Mouse (Mus musculus): ENCODE measurements at regions not wholly inside any gene's neighbourhood (a gene's known extent, or its start where the extent isn't known, plus 50 kb on each side); places are given as distances from the start of the nearest gene placed in this dataset.
A peak's percentile ranks its signal among the peaks of the same experiment; 100 is the strongest.

GRCm38 (mm10) chr8:8867924-8868323 is 177.6 kb upstream of the Arglu1 start:
- DNase-seq, result no peak
- no peak overlapping the region for H3K9ac ChIP-seq (ENCODE audit: low read depth, low read length)
- H3K4me1 ChIP-seq (ENCODE audit: control insufficient read depth, insufficient read depth, low read length), result peaks cover 1% of the 10 kb centered on the region; the same call in 1 of the 2 replicates
- H3K4me3 ChIP-seq, result no peak overlapping the region
- no peak overlapping the region for H3K27ac ChIP-seq
- H3K36me3 ChIP-seq (ENCODE audit: control insufficient read depth, insufficient read depth, low read length), result no peaks in the 10 kb centered on the region
- H3K27me3 ChIP-seq (ENCODE audit: control insufficient read depth, insufficient read depth, low read length), result no peaks in the 10 kb centered on the region
- WGBS, result 60% methylated on average over 8 of the region's 8 CpGs
- TF ChIP-seq CTCF (IDR thresholded peaks at IDR 0.05) (0 out of 2 replicates have a peak, but pooled peaks have one; percentile 5), EP300 (IDR thresholded peaks at IDR 0.05; ENCODE audit: insufficient read depth, low read depth, low read length) (no peak)
- intact Hi-C loops (cut with DNase I), result no loop called here
- H3K79me2 ChIP-seq (replicated peaks; ENCODE audit: control insufficient read depth, insufficient read depth, low read length), result no peaks in the 10 kb centered on the region

DNA sequence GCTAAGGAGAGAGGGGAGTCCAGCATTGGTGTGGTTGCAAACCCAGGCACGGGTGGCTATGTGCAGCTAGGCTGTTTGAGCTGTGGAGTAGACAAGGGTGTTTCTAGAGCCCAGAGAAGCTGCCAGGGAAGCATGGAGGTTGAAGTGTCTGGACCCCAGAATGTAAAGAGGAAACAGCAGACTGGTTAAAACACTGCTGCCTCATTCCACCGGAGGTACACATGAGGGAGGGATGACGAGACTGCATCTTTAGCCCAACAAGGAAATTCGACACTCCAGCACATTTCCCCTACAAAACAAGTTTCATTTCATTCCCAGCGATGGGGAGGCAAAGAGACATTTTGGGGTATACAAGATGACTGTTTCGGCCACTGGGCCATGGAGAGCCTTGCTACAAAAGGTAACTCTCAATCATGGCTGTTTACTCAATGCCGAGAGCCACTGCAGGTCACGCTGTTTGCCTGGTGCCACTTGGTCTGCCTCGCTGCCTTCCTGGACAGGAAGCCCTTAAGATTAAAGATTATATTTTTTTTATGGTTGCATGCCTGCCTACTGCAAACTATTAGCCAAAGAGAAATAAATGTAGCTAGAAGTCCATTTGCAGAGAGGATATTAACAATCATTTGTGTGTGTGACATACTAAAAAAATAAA is 176.9 kb upstream of the Arglu1 start:
- 57% methylated on average over 9 of the region's 9 CpGs for WGBS

GRCm38 (mm10) chr8:8862767-8863166 is 172.4 kb upstream of the Arglu1 start:
- no peak overlapping the region for H3K4me3 ChIP-seq
- no peaks in the 10 kb centered on the region for H3K79me2 ChIP-seq (replicated peaks; ENCODE audit: control insufficient read depth, insufficient read depth, low read length)
- H3K9ac ChIP-seq (ENCODE audit: low read depth, low read length), result no peak overlapping the region
- no peak for DNase-seq
- no peaks in the 10 kb centered on the region for H3K4me1 ChIP-seq (ENCODE audit: control insufficient read depth, insufficient read depth, low read length)
- TF ChIP-seq EP300 (IDR thresholded peaks at IDR 0.05; ENCODE audit: insufficient read depth, low read depth, low read length) (no peak), CTCF (IDR thresholded peaks at IDR 0.05) (no peak), POLR2A (IDR thresholded peaks at IDR 0.05; ENCODE audit: insufficient read depth, low read depth, low read length) (no peak)
- H3K27me3 ChIP-seq (ENCODE audit: control insufficient read depth, insufficient read depth, low read length), result no peaks in the 10 kb centered on the region
- WGBS, result 95% methylated on average over 6 of the region's 6 CpGs
- intact Hi-C loops (cut with DNase I), result loop anchor here (5.0 kb wide), 1 partner anchor 35 kb away; no protein-coding TSS in a partner anchor
- H3K36me3 ChIP-seq (ENCODE audit: control insufficient read depth, insufficient read depth, low read length), result no peaks in the 10 kb centered on the region
- no peak overlapping the region for H3K27ac ChIP-seq

More for the DNA sequence above, 176.9 kb upstream of the Arglu1 start:
- Histone ChIP-seq H3K27me3 (ENCODE audit: control insufficient read depth, insufficient read depth, low read length) (no peaks in the 10 kb centered on the region), H3K27ac (no peak overlapping the region), H3K79me2 (replicated peaks; ENCODE audit: control insufficient read depth, insufficient read depth, low read length) (no peaks in the 10 kb centered on the region), H3K9ac (ENCODE audit: low read depth, low read length) (no peak overlapping the region), H3K36me3 (ENCODE audit: control insufficient read depth, insufficient read depth, low read length) (no peaks in the 10 kb centered on the region), H3K4me1 (ENCODE audit: control insufficient read depth, insufficient read depth, low read length) (peaks cover 1% of the 10 kb centered on the region; the same call in 1 of the 2 replicates), H3K4me3 (no peak overlapping the region)
- intact Hi-C loops (cut with DNase I), result no loop called here
- no peak for DNase-seq
- TF ChIP-seq EP300 (IDR thresholded peaks at IDR 0.05; ENCODE audit: insufficient read depth, low read depth, low read length) (no peak), POLR2A (IDR thresholded peaks at IDR 0.05; ENCODE audit: insufficient read depth, low read depth, low read length) (no peak), CTCF (IDR thresholded peaks at IDR 0.05) (no peak)

- H3K9ac ChIP-seq (ENCODE audit: low read depth, low read length), result no peak overlapping the region
- no peaks in the 10 kb centered on the region for H3K27me3 ChIP-seq (ENCODE audit: control insufficient read depth, insufficient read depth, low read length)
- H3K27ac ChIP-seq, result peak overlapping the region; percentile 34; the same call in 1 of the 2 replicates
- H3K4me1 ChIP-seq (ENCODE audit: control insufficient read depth, insufficient read depth, low read length), result no peaks in the 10 kb centered on the region
- intact Hi-C loops (cut with DNase I), result loop anchor here (5.0 kb wide), 1 partner anchor 34 kb away; no protein-coding TSS in a partner anchor
- WGBS, result 43% methylated on average over 9 of the region's 9 CpGs
- DNase-seq, result peak in 1 of 2 experiments; percentile 11
- no peak overlapping the region for H3K4me3 ChIP-seq
- H3K79me2 ChIP-seq (replicated peaks; ENCODE audit: control insufficient read depth, insufficient read depth, low read length), result no peaks in the 10 kb centered on the region
- H3K36me3 ChIP-seq (ENCODE audit: control insufficient read depth, insufficient read depth, low read length), result no peaks in the 10 kb centered on the region
- TF ChIP-seq CTCF (IDR thresholded peaks at IDR 0.05), result no peak
- TF ChIP-seq EP300 (IDR thresholded peaks at IDR 0.05; ENCODE audit: insufficient read depth, low read depth, low read length), result no peak
- TF ChIP-seq POLR2A (IDR thresholded peaks at IDR 0.05; ENCODE audit: insufficient read depth, low read depth, low read length), result no peak
These were observed 171.1 kb upstream of the Arglu1 start for GRCm38 (mm10) chr8:8861331-8861940.

GRCm38 (mm10) chr8:8858636-8859035 is 168.3 kb upstream of the Arglu1 start:
- WGBS, result 64% methylated on average over 3 of the region's 3 CpGs
- H3K4me3 ChIP-seq, result no peak overlapping the region

More at GRCm38 (mm10) chr8:8858636-8859035, 168.3 kb upstream of the Arglu1 start:
- Histone ChIP-seq H3K79me2 (replicated peaks; ENCODE audit: control insufficient read depth, insufficient read depth, low read length) (no peaks in the 10 kb centered on the region), H3K27ac (no peak overlapping the region), H3K27me3 (ENCODE audit: control insufficient read depth, insufficient read depth, low read length) (no peaks in the 10 kb centered on the region), H3K4me1 (ENCODE audit: control insufficient read depth, insufficient read depth, low read length) (no peaks in the 10 kb centered on the region), H3K36me3 (ENCODE audit: control insufficient read depth, insufficient read depth, low read length) (no peaks in the 10 kb centered on the region), H3K9ac (ENCODE audit: low read depth, low read length) (no peak overlapping the region)
- DNase-seq, result no peak
- intact Hi-C loops (cut with DNase I), result no loop called here
- TF ChIP-seq EP300 (IDR thresholded peaks at IDR 0.05; ENCODE audit: insufficient read depth, low read depth, low read length) (no peak), POLR2A (IDR thresholded peaks at IDR 0.05; ENCODE audit: insufficient read depth, low read depth, low read length) (no peak), CTCF (IDR thresholded peaks at IDR 0.05) (no peak)

All from heart, adult 2 months (tissue).